Mouse (Mus musculus) forebrain, embryonic 12.5 days (tissue): ENCODE measurements around the gene Scrn2. TPM values are rescaled to one million over a fixed set of nuclear protein-coding genes. Genes with fewer than 3 reads are reported as not detected.

Experiments
- ATAC-seq: fragments of 200-750 bp; cut with Nextera tagmentation; 2 replicates; pipeline ENCODE4 v1.8.0; 2017; ENCODE audit warnings: moderate TSS enrichment; ENCODE audit not compliant: low FRiP score
- H3K27ac ChIP-seq: fragments of 300-500 bp; sonication (generic); 2 replicates; pipeline ENCODE4 v1.5.1; 2016; ENCODE audit warnings: mild to moderate bottlenecking
- H3K27me3 ChIP-seq: fragments of 300-500 bp; sonication (generic); 2 replicates; pipeline ENCODE4 v1.6.1; 2016; ENCODE audit warnings: mild to moderate bottlenecking
- H3K36me3 ChIP-seq: fragments of 300-500 bp; sonication (generic); replicated peaks from 2 replicates; pipeline ENCODE4 v1.6.1; 2016; ENCODE audit warnings: mild to moderate bottlenecking
- H3K4me1 ChIP-seq: fragments of 300-500 bp; sonication (generic); 2 replicates; pipeline ENCODE4 v1.6.1; 2016
- H3K4me2 ChIP-seq: fragments of 300-500 bp; sonication (generic); 2 replicates; pipeline ENCODE4 v1.6.1; 2016; ENCODE audit warnings: mild to moderate bottlenecking, moderate library complexity
- H3K4me3 ChIP-seq: fragments of 300-500 bp; sonication (generic); replicated peaks from 2 replicates; pipeline ENCODE4 v1.5.1; 2016; ENCODE audit warnings: mild to moderate bottlenecking
- H3K9ac ChIP-seq: fragments of 300-500 bp; sonication (generic); 2 replicates; pipeline ENCODE4 v1.6.1; 2016; ENCODE audit warnings: mild to moderate bottlenecking
- H3K9me3 ChIP-seq: fragments of 300-500 bp; sonication (generic); 2 replicates; pipeline ENCODE4 v1.6.1; 2016
- WGBS: fragments of 180-500 bp; shearing (Covaris S2); methylation state at CpG from one replicate; pipeline ENCODE4 v1.1.7; 2016; 5-methylcytosine and 5-hydroxymethylcytosine counted together
- polyA plus RNA-seq: library from polyadenylated mRNA; unstranded; fragments of >200 nt; fragmentation: Nextera tagmentation; extraction: Ambion mirVana; gene quantifications from 2 replicates; pipeline ENCODE4 v1.2.1, GENCODE M21; 2016

The Scrn2 gene
- polyA plus RNA-seq, 1 experiment from 2014 or later, result 28.0 TPM

DNA sequence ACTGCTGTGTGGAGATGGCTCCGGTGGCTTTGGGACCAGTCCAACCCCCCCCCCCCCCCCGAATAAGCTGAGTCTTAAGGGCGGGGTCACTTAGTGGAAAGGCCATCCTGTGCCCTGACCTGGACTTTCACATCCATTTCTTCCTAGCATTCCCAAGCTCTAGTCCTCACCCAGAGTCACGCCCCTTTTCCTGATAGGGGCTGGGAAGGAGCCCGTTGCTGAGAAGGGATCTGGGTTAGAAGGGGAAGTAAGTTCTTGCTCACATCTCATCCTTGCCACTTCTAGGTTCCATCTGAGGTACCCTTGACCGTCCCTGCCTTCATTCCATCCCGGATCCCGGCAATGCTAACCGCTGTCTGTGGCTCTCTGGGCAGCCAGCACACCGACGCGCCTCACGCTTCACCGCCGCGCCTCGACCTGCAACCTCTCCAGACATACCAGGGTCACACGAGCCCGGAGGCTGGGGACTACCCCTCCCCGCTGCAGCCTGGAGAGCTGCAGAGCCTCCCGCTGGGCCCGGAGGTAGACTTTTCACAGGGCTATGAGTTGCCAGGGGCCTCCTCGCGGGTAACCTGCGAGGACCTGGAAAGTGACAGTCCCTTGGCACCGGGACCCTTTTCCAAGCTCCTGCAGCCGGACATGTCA lies 8.5 kb upstream of the Scrn2 start:
- Histone ChIP-seq H3K9ac (0 out of 2 replicates have a peak overlapping the region, but pooled peaks have one; percentile 21), H3K4me2 (peak overlapping the region; percentile 73), H3K27ac (no peak overlapping the region), H3K36me3 (no peaks in the 10 kb centered on the region), H3K27me3 (peaks cover 95% of the 10 kb centered on the region), H3K9me3 (no peaks in the 10 kb centered on the region), H3K4me1 (peaks cover 40% of the 10 kb centered on the region), H3K4me3 (peak overlapping the region; percentile 46)
- ATAC-seq, result no peak
- 2% methylated on average over 26 of the region's 27 CpGs for WGBS

DNA sequence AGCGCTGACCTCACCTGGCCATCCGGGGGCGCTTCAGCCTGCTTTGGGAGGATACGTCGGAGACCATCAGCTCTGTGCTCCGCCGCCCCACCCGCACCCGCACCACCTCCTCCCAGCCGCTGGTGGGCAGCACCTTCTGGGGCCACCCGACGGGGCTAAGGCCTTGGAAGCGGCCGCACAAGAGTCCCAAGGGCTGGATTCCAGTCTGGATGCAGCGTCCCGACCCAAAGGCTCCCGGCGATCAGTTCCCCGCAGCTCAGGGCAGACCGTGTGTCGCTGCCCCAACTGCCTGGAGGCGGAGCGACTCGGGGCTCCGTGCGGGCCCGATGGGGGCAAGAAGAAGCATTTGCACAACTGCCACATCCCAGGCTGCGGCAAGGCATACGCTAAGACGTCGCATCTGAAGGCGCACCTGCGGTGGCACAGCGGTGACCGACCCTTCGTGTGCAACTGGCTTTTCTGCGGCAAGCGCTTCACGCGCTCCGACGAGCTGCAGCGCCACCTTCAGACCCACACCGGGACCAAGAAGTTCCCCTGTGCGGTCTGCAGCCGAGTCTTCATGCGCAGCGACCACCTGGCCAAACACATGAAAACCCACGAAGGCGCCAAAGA lies 7.8 kb upstream of the Scrn2 start:
- no peaks in the 10 kb centered on the region for H3K9me3 ChIP-seq
- H3K36me3 ChIP-seq, result no peaks in the 10 kb centered on the region
- peak overlapping the region; percentile 46 for H3K4me3 ChIP-seq
- peak; percentile 66; the same call in 1 of the 2 replicates for ATAC-seq
- H3K4me2 ChIP-seq, result peak overlapping the region; percentile 73
- H3K4me1 ChIP-seq, result peaks cover 40% of the 10 kb centered on the region
- no peak overlapping the region for H3K27ac ChIP-seq
- H3K27me3 ChIP-seq, result peaks cover 88% of the 10 kb centered on the region
- peak overlapping the region; percentile 59 for H3K9ac ChIP-seq
- WGBS, result 1% methylated on average over 50 of the region's 50 CpGs

DNA sequence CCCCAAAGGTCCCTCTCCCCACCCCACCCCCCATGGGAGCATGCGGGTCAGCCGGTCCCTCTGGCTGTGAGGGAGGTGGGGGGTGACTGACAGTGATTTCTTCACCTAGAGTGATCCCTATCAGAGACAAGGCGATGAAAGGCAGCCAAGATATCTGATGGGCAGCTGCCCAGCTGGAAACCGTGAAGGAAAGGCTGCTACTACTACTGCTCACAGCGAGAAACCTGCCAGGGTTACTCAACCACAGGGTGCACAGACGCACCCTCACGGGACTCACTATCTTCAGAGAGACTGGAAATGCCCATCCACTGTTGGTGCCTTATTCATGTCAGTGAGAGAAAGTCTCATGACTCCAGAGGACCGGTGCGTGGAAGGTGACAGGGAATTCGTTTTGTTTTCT lies 4.8 kb upstream of the Scrn2 start:
- Histone ChIP-seq H3K4me2 (no peak overlapping the region), H3K27me3 (peaks cover 59% of the 10 kb centered on the region), H3K4me3 (no peak overlapping the region), H3K36me3 (no peaks in the 10 kb centered on the region), H3K4me1 (peaks cover 32% of the 10 kb centered on the region), H3K9ac (no peak overlapping the region), H3K9me3 (no peaks in the 10 kb centered on the region), H3K27ac (no peak overlapping the region)
- no peak for ATAC-seq
- WGBS, result 21% methylated on average over 10 of the region's 10 CpGs

DNA sequence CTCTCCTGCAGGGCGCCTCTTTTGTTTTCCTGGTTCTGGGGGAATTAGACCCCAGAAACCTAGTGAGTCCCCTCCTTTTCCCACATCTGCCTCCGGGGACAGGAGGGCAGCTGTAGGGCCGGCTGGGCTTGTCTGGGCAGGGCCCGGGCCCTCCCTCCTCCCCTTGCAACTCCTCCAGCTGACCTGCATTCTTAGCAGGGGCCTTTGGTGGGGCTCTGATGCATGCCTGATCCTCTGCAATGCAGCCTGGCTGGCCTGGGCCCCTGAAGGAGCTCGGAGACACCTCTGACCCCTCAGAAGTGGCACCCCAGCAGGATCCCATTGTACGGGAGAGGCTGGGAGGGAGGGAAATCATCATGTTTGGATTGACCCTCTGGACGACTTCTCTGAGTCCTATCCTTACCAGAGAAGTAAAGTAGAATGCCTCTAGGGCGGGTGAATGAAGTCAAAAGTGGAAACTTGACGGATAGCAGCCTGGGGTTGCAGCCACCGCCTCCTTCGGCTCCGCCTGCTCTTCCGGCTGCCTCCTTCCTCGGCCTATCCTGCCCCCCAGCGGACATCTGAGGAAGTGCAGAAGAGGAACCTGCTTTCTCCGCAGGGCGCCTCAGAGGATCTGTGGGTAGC lies 3.9 kb upstream of the Scrn2 start:
- Histone ChIP-seq H3K9me3 (no peaks in the 10 kb centered on the region), H3K9ac (peak overlapping the region; percentile 51), H3K27ac (peak overlapping the region; percentile 75), H3K4me3 (peak overlapping the region; percentile 19), H3K4me1 (peaks cover 40% of the 10 kb centered on the region), H3K27me3 (peaks cover 50% of the 10 kb centered on the region), H3K36me3 (no peaks in the 10 kb centered on the region), H3K4me2 (peak overlapping the region; percentile 45)
- peak; percentile 25; the same call in 1 of the 2 replicates for ATAC-seq
- 3% methylated on average over 17 of the region's 17 CpGs for WGBS

DNA sequence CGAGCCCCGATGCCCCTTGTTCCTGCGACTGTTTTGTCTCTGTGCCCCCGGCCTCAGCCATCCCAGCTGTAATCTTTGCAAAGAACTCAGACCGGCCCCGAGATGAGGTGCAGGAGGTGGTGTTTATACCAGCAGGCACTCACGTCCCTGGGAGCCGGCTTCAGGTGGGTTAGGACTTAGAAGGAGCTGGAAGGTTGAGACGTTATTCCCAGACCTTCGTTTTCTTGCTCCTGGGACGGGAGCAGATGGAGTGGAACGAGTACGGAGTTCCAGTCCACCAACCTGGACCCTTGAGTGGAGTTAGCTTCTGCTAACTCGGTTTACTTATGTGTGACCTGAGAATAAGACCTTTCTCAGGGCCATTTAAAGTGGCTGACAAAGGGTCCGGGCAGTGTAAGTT lies 688 bp downstream of the Scrn2 start:
- no peak for ATAC-seq
- Histone ChIP-seq H3K4me2 (peak overlapping the region; percentile 75), H3K9ac (peak overlapping the region; percentile 64), H3K4me1 (peaks cover 18% of the 10 kb centered on the region), H3K27ac (no peak overlapping the region), H3K9me3 (no peaks in the 10 kb centered on the region), H3K27me3 (peaks cover 4% of the 10 kb centered on the region), H3K36me3 (peaks cover 9% of the 10 kb centered on the region; the same call in 1 of the 2 replicates), H3K4me3 (peak overlapping the region; percentile 54)
- WGBS, result 19% methylated on average over 15 of the region's 15 CpGs

DNA sequence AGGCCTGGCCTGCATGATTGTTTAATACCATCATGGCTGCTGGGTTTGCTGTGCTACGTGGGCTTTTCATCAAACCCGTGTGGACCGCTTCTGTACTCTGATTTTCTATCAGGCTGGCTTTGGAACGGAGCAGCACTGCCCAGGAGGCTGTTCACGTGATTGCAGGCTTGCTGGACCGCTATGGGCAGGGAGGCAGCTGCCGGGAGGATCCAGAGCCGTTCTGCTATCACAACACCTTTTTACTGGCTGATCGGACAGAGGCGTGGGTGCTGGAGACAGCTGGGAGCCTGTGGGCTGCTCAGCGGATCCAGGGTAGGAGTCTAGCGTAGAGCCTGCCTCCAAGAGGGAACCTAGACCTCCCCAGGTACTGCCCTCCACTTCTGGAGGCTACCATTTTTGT lies 2.2 kb downstream of the Scrn2 start:
- Histone ChIP-seq H3K9me3 (no peaks in the 10 kb centered on the region), H3K36me3 (peaks cover 9% of the 10 kb centered on the region; the same call in 1 of the 2 replicates), H3K9ac (no peak overlapping the region), H3K4me3 (no peak overlapping the region), H3K4me1 (peaks cover 10% of the 10 kb centered on the region), H3K27ac (no peak overlapping the region), H3K4me2 (no peak overlapping the region), H3K27me3 (no peaks in the 10 kb centered on the region)
- no peak for ATAC-seq
- 89% methylated on average over 12 of the region's 12 CpGs for WGBS

DNA sequence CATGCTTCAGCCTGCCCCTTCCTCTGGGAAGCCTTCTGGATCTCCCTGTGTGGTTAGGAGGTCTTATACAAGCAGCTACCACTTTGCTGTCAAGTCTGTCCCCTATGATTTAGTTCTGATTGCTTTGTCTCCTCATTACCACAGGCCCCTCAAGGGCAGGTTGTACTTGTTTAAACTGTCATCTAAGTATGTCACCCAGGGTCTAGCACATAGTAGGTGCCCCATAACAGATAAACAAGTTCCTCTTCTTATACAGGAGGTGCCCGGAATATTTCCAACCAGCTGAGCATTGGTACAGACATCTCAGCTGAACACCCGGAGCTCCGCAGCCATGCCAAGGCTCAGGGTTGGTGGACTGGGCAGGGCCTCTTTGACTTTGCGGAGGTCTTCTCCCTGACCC lies 2.8 kb downstream of the Scrn2 start:
- Histone ChIP-seq H3K4me3 (no peak overlapping the region), H3K36me3 (peaks cover 9% of the 10 kb centered on the region; the same call in 1 of the 2 replicates), H3K4me2 (no peak overlapping the region), H3K4me1 (peaks cover 10% of the 10 kb centered on the region), H3K27me3 (no peaks in the 10 kb centered on the region), H3K9ac (no peak overlapping the region), H3K9me3 (no peaks in the 10 kb centered on the region), H3K27ac (no peak overlapping the region)
- ATAC-seq, result no peak
- 88% methylated on average over 4 of the region's 4 CpGs for WGBS

DNA sequence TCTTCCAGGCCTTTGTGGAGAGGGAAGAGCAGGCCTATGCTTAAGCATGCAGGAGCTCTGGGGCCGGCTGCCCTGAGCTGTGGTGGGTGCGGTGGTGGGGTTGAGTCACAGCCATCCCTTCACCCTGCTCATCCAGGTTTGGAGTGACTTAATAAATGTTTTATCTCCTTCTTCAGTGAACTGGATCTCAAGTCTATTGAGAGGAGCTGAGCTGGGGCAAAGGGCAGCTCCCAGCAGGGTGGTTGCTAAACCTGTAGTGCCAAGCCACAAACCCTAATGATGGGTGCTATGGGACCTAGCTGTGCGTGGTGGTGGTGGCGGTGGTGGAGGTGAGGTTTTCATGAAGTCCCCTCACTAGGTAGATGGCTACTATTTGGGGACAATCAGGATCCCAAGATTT lies 4.0 kb downstream of the Scrn2 start:
- Histone ChIP-seq H3K4me1 (peaks cover 10% of the 10 kb centered on the region), H3K4me3 (no peak overlapping the region), H3K9me3 (no peaks in the 10 kb centered on the region), H3K4me2 (no peak overlapping the region), H3K36me3 (peaks cover 9% of the 10 kb centered on the region; the same call in 1 of the 2 replicates), H3K27ac (no peak overlapping the region), H3K27me3 (no peaks in the 10 kb centered on the region), H3K9ac (no peak overlapping the region)
- no peak for ATAC-seq
- 89% methylated on average over 4 of the region's 4 CpGs for WGBS

DNA sequence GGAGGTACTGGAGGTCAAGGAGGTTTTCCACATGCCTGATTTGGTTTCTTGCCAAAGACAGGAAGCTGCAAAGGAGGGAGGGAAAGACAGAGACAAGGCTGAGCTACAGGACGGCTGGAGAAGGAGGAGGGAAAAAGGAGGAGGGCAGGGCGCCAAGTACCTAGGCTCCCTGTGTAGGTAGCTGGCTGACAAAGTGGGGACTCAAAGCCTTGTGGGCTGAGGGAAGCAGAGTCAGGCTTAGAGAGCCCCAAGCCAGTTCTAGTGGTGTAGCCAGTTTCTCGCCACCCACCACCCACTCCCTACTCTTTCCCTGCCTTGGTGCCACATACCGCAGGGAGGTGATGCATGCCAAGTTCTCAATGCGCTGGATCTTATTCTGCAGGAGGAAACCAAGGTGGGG lies 6.4 kb downstream of the Scrn2 start:
- ATAC-seq, result no peak
- WGBS, result 83% methylated on average over 5 of the region's 5 CpGs

DNA sequence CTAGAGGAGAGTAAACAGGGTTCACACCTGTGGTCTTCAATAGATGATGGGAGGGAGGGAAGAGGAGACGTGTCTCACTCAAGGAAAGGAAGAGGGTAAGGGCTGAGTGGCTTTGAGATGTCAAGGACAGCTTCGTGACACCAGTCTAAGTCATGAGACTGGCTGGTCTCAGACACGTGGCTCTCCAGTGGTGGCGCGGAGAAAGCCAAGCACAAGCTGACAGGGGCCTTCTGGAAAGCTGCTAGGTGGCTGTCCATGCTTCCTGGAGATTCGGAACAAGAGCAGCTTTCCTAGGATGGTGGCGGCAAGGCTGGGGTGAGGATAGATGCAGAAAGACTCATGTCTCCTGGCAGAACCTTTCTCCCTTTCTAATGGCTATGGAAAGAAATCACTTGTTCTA lies 9.1 kb downstream of the Scrn2 start:
- WGBS, result 73% methylated on average over 7 of the region's 7 CpGs
- no peak for ATAC-seq
- H3K4me1 ChIP-seq, result peaks cover 18% of the 10 kb centered on the region
- no peak overlapping the region for H3K27ac ChIP-seq
- H3K36me3 ChIP-seq, result 0 out of 2 replicates have a peak, but pooled peaks cover under 1% of the 10 kb centered on the region
- H3K9ac ChIP-seq, result no peak overlapping the region
- H3K9me3 ChIP-seq, result no peaks in the 10 kb centered on the region
- no peak overlapping the region for H3K4me2 ChIP-seq
- H3K27me3 ChIP-seq, result no peaks in the 10 kb centered on the region
- H3K4me3 ChIP-seq, result no peak overlapping the region

More for the DNA sequence above, 6.4 kb downstream of the Scrn2 start:
- no peaks in the 10 kb centered on the region for H3K27me3 ChIP-seq
- peaks cover 4% of the 10 kb centered on the region for H3K4me1 ChIP-seq
- no peak overlapping the region for H3K27ac ChIP-seq
- H3K4me2 ChIP-seq, result no peak overlapping the region
- no peak overlapping the region for H3K4me3 ChIP-seq
- H3K36me3 ChIP-seq, result peaks cover 9% of the 10 kb centered on the region; the same call in 1 of the 2 replicates
- no peaks in the 10 kb centered on the region for H3K9me3 ChIP-seq
- no peak overlapping the region for H3K9ac ChIP-seq

DNA sequence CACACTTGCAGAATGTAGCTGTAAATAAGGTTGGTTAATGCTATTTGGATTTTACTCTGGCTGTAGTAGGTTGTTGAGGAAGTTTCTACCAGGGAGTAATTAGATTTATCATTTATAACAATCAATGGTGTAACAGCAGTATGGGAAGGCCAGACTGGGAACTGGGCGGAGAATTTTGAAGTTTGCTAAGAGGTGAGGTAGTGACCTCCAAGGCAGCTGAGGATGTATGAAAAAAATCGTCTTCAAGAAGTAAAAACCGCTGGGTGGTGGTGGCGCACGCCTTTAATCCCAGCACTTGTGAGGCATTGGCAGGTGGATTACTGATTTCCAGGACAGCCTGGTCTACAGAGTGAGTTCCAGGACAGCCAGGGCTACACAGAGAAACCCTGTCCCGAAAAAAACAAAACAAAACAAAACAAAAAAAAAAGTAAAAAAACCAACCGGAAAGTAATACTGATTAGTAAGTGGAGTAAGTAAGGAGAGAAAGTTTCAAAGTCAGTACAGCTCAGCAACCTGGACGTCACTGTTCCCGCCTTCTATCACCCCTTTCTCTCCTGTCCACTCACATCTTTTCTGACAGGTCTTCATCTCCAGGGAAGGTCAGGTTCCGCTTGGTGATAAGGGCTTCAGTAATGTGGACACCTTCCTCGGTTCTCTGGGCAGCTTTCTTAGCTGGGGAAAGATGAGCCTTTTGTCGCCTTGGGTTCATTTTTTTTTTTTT lies 10.7 kb downstream of the Scrn2 start:
- Histone ChIP-seq H3K4me1 (peaks cover 18% of the 10 kb centered on the region), H3K27me3 (no peaks in the 10 kb centered on the region), H3K36me3 (peaks cover 14% of the 10 kb centered on the region; the same call in 1 of the 2 replicates), H3K4me2 (peak overlapping the region; percentile 66), H3K9ac (peak overlapping the region; percentile 54; the same call in 1 of the 2 replicates), H3K27ac (no peak overlapping the region), H3K9me3 (no peaks in the 10 kb centered on the region), H3K4me3 (peak overlapping the region; percentile 81)
- WGBS, result 50% methylated on average over 12 of the region's 12 CpGs
- ATAC-seq, result 0 out of 2 replicates have a peak, but pooled peaks have one; percentile 28
